Mouse (Mus musculus) liver, adult 2 months (tissue): ENCODE measurements around the gene Tex19.1. TPM values are rescaled to one million over a fixed set of nuclear protein-coding genes. Genes with fewer than 3 reads are reported as not detected.
A peak's percentile ranks its signal among the peaks of the same experiment; 100 is the strongest.

Experiments used
- DNase-seq: peaks from one replicate; pipeline ENCODE4 v3.0.0-alpha.2; 2011; ENCODE audit warnings: low read depth, low spot score; ENCODE audit errors: extremely low read depth
- H3K27ac ChIP-seq: fragments of 200-500 bp; replicated peaks from 2 replicates; pipeline ENCODE4 v1.5.1; 2012; ENCODE audit warnings: low read depth, mild to moderate bottlenecking, control low read depth, inconsistent platforms, low read length; ENCODE audit not compliant: insufficient read depth
- H3K27me3 ChIP-seq: fragments of 200-500 bp; 2 replicates; pipeline ENCODE4 v1.6.1; 2012; ENCODE audit warnings: mild to moderate bottlenecking, moderate library complexity, low read length, inconsistent platforms; ENCODE audit not compliant: control insufficient read depth, insufficient read depth
- H3K36me3 ChIP-seq: fragments of 200-500 bp; 2 replicates; pipeline ENCODE4 v1.6.1; 2012; ENCODE audit warnings: low read length, inconsistent platforms; ENCODE audit not compliant: control insufficient read depth, insufficient read depth
- H3K4me1 ChIP-seq: fragments of 200-500 bp; 2 replicates; pipeline ENCODE4 v1.6.1; 2011; ENCODE audit warnings: low read length; ENCODE audit not compliant: control insufficient read depth, insufficient read depth
- H3K4me3 ChIP-seq: fragments of 200-500 bp; 2 replicates; pipeline ENCODE4 v1.5.1; 2011; ENCODE audit warnings: low read depth, mild to moderate bottlenecking, control low read depth, low read length, moderate library complexity; ENCODE audit not compliant: insufficient read depth
- H3K79me2 ChIP-seq: fragments of 200-500 bp; 2 replicates; pipeline ENCODE4 v1.6.1; 2012; ENCODE audit warnings: inconsistent platforms, mild to moderate bottlenecking, low read length, moderate library complexity; ENCODE audit not compliant: control insufficient read depth, insufficient read depth
- H3K9ac ChIP-seq: fragments of 200-500 bp; 2 replicates; pipeline ENCODE4 v1.6.1; 2012; ENCODE audit warnings: low read depth, mild to moderate bottlenecking, control low read depth, inconsistent platforms, low read length
- CTCF ChIP-seq: fragments of 200-500 bp; IDR thresholded peaks from 2 replicates; pipeline ENCODE4 v1.5.1; 2011; ENCODE audit warnings: low read depth, low read length, control low read depth
- POLR2A ChIP-seq: fragments of 200-500 bp; IDR thresholded peaks from 2 replicates; pipeline ENCODE4 v1.6.1; 2011; ENCODE audit warnings: low read length, control low read depth; ENCODE audit not compliant: insufficient read depth; ENCODE audit errors: extremely low read depth
- WGBS: fragments of 180-500 bp; shearing (Covaris S2); methylation state at CpG from one replicate; pipeline ENCODE4 v1.1.7; 2018; 5-methylcytosine and 5-hydroxymethylcytosine counted together
- polyA plus RNA-seq: library from polyadenylated mRNA; depleted of rRNA; stranded (reverse); fragments of >200 nt; gene quantifications from 2 replicates; pipeline ENCODE4 v1.2.3, GENCODE M21; 2012
- total RNA-seq: library from RNA; depleted of rRNA; stranded (reverse); fragments of >200 nt; gene quantifications from 2 replicates; pipeline ENCODE4 v1.2.3, GENCODE M21; 2014

The Tex19.1 gene
- total and polyA plus RNA-seq, 2 experiments, result not detected

- no peaks in the 10 kb centered on the region for H3K27me3 ChIP-seq
- 5% methylated on average over 2 of the region's 2 CpGs for WGBS
- no peak overlapping the region for H3K27ac ChIP-seq
- no peak overlapping the region for H3K4me3 ChIP-seq
- TF ChIP-seq CTCF (no peak), POLR2A (no peak)
- no peaks in the 10 kb centered on the region for H3K36me3 ChIP-seq
- peaks cover 2% of the 10 kb centered on the region; the same call in 1 of the 2 replicates for H3K4me1 ChIP-seq
- no peaks in the 10 kb centered on the region for H3K79me2 ChIP-seq
- peak; percentile 41 for DNase-seq
- no peak overlapping the region for H3K9ac ChIP-seq
Observed at GRCm38 (mm10) chr11:121109986-121110385, 36.0 kb upstream of the Tex19.1 start.

- Histone ChIP-seq H3K9ac (no peak overlapping the region), H3K4me3 (no peak overlapping the region), H3K27ac (no peak overlapping the region), H3K79me2 (no peaks in the 10 kb centered on the region), H3K27me3 (no peaks in the 10 kb centered on the region), H3K36me3 (no peaks in the 10 kb centered on the region), H3K4me1 (peaks cover 2% of the 10 kb centered on the region; the same call in 1 of the 2 replicates)
- no peak for TF ChIP-seq POLR2A
- no peak for TF ChIP-seq CTCF
- DNase-seq, result no peak
- 95% methylated on average over 3 of the region's 3 CpGs for WGBS
Observed at GRCm38 (mm10) chr11:121111051-121111450, 34.9 kb upstream of the Tex19.1 start.

DNA sequence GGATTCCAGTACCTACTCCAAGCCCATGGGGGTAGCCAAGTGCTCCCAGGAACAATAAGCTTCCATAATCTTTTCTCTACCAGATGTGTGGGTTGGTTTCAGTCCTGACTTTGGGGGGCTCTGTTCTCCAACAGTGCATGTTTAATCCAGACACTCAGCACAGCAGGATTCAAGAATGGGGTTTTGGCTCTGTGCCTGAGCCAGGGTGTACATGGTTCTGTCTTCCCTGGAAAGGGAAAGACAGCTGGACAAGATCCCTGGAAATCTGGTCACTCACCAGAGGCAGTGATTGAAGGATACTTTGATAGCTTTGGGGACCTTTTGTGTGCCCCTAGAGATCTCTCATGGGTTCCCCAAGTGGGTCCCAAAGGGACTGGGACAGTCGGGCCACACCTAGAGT, 34.3 kb upstream of the Tex19.1 start:
- DNase-seq, result no peak
- H3K4me1 ChIP-seq, result peaks cover 2% of the 10 kb centered on the region; the same call in 1 of the 2 replicates
- no peaks in the 10 kb centered on the region for H3K36me3 ChIP-seq
- TF ChIP-seq POLR2A, result no peak
- TF ChIP-seq CTCF, result no peak
- H3K9ac ChIP-seq, result no peak overlapping the region
- H3K27me3 ChIP-seq, result no peaks in the 10 kb centered on the region
- no peaks in the 10 kb centered on the region for H3K79me2 ChIP-seq
- H3K4me3 ChIP-seq, result no peak overlapping the region
- 100% methylated on average over 1 of the region's 1 CpGs for WGBS
- no peak overlapping the region for H3K27ac ChIP-seq

GRCm38 (mm10) chr11:121112091-121112775, 33.7 kb upstream of the Tex19.1 start:
- Histone ChIP-seq H3K4me1 (peaks cover 2% of the 10 kb centered on the region; the same call in 1 of the 2 replicates), H3K79me2 (no peaks in the 10 kb centered on the region), H3K4me3 (no peak overlapping the region), H3K27ac (no peak overlapping the region), H3K36me3 (no peaks in the 10 kb centered on the region), H3K27me3 (no peaks in the 10 kb centered on the region), H3K9ac (no peak overlapping the region)
- no peak for DNase-seq
- TF ChIP-seq CTCF (no peak), POLR2A (no peak)
- WGBS, result 66% methylated on average over 5 of the region's 5 CpGs

DNA sequence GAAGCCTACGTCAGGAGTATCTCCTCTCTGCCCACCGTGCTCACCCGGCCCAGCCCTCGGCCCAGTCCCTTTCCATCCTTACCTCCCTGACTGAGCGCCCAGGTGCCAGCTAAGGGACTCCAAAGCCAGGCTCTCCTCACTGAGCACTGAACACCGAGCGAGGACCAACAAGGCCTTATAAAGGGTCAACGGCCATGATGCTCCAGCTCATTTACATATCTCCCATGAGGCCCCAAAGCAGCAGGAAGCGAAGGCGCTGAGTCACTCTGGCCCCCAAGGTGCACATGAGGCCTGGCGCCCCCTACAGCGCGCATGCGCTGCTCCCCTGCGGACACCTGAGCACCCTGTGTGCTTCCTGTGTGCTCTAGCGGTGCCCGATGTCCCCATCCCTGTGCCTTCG, 27.8 kb upstream of the Tex19.1 start:
- no peak for DNase-seq
- no peaks in the 10 kb centered on the region for H3K36me3 ChIP-seq
- TF ChIP-seq POLR2A (no peak), CTCF (no peak)
- no peak overlapping the region for H3K9ac ChIP-seq
- 96% methylated on average over 18 of the region's 18 CpGs for WGBS
- no peaks in the 10 kb centered on the region for H3K27me3 ChIP-seq
- no peak overlapping the region for H3K27ac ChIP-seq
- no peaks in the 10 kb centered on the region; the same call in 1 of the 2 replicates for H3K4me1 ChIP-seq
- H3K4me3 ChIP-seq, result no peak overlapping the region
- H3K79me2 ChIP-seq, result no peaks in the 10 kb centered on the region

DNA sequence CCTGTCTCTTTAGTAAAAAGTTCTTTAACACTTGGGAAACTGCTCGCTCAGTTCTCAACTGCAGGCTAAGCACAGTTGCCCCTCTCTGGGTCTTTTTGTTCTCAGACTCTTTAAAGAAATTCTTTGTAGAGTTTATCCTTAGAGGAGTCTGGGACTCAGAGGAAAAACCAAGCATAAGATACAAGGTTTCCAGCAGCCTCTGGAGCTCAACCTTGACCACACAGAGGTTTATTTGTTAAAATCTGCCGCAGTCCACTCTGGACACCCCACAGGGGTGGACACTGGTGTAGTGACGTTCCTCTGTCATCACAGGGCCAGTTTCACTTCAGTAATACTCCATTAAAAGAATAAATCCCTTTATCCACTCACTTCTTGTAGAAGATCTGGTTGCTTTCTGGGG, 27.4 kb upstream of the Tex19.1 start, which contains the start of gene Tex19.2:
Gene Tex19.2 (minus strand): TSS at position 101 of the 400 bp plus-strand sequence.
- H3K9ac ChIP-seq, result no peak within 1 kb of the TSS
- no peaks in the 10 kb centered on the region; the same call in 1 of the 2 replicates for H3K4me1 ChIP-seq
- H3K79me2 ChIP-seq, result no peaks in the 10 kb centered on the region
- DNase-seq, result no peak
- H3K4me3 ChIP-seq, result no peak within 1 kb of the TSS
- H3K27ac ChIP-seq, result no peak within 1 kb of the TSS
- WGBS, result 92% methylated on average over 3 of the region's 3 CpGs
- no peaks in the 10 kb centered on the region for H3K27me3 ChIP-seq
- TF ChIP-seq POLR2A (no peak), CTCF (no peak)
- no peaks in the 10 kb centered on the region for H3K36me3 ChIP-seq
